Mouse (Mus musculus) heart, adult 11 months (tissue): ENCODE measurements around the gene Prl8a2.

Source experiments
- DNase-seq: peaks from one replicate; pipeline ENCODE4 v3.0.0; 2022

Prl8a2 gene

DNA sequence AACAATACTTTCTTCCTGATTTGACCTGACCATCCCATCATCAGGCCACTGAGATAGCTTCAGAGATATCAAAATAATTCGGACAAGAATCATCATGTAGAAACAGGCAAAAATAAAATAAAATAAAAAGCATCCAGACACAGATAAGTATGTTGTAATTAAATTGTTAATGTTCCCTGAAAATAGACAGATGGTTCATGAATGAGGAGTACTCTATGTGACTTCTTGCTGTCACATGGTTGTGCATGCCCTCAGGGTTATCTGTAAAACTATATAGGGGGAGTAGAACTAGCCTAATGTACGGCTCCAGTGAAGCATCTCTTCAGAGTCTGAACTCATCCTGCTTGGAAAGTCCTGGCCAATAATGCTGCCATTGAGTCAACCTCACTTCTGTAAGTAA lies at the start of gene Prl8a2:
Gene Prl8a2, plus strand, starts transcription at position 301 of the 400 bp plus-strand sequence.
- no peak for DNase-seq

DNA sequence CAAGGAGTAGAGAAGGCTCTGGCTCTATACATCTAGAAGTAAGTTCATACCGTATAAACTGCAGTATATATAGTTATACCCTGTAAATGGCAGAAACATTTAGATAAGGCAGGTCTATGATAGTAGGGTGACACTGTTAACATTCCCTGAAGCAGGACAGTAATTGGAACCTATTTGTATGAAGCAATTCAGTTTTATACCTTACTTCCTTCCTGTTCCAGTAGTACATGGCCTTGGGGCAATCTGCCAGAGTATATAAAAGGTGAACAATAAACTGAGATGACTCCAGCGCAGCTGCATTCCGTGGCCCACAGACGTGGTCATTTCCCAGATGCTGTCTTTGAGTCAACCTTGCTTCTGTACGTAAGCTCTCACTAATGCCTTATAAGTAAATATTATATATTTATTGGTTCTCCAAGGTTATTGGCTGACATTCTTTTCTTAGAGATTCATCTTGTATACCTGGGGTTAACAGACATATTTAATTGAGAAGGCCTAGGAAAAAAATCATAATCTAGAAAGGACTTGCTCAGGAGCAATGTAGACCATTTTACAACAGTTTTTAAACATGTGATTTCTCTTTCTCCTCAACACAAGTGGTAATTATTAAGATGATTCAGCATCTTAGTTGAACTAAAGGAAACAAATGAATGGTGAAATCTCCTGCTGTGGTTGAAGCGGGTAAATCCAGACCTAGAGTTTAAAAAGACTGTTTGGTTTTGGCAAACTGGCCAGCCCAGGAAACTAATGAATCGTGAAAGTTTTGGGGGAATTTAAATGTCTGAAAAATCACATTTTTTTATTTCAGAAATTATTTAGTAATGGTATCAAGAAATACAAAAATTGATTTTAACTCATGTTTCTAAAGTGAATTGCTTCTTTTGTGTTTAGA lies 32.9 kb upstream of the Prl8a2 start, which contains the start of gene Prl6a1:
Gene Prl6a1, plus strand, starts transcription at position 294 of the 892 bp plus-strand sequence.
- no peak for DNase-seq

DNA sequence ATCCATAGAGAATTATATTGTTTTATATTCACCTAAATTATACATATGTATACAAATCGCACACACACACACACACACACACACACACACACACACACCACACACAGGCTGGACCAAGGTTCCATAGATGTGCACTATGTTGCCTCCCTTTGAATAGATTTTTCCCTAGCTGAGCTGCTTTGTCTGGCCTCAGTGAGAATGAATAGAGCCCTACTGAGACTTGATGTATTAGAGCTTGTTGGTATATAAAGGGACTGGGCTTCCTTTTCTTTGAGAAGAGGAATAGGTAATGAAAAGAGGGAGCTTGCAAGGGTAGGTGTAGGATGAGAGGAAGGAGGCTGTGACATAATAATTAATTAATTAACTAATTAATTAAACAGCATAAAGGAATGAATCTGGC lies 10.5 kb upstream of the Prl8a2 start:
- DNase-seq = no peak

DNA sequence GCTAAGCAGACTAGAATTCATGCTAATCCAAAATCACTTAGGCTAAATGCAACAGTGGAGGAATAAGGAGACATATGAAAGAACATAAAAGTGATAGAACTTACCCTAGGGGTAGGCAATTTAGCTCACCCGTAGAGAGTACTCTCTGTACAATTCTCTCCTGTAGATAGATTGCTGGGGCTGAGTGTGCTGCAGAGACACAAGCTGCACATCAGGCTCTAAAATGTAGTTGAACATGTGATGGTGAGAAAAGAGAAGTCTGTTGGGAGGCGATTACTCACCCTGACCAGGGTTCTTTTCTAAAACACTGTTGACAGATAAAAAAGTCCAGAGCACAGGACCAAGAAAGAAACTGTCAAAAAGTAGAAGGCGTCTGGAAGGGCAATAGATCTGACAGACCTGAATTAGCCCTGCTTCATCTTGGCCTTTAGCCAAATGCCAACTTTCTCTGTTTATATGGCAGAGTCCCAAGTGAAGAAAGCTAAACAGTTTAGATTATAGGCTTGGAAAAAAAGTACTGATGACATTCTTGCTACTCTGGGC lies 2.7 kb upstream of the Prl8a2 start:
- no peak for DNase-seq

DNA sequence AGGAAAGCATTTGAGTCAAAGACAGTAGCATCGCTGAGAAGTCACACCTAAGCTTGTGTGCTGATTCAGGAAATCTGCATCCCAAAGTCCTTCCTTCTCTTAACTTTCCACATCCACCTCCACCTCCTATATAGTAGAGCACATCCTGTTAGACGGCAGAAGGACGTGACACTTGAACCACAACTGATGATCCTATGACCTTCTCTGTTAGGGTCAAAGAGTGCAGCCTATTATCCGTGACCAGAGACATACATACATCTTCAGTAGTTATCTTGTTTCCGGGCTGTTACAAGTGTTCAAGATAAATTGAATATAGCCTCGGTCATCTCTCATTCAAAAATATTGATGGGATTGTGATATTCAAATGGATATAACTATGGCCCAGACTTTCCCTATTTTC lies 45.3 kb downstream of the Prl8a2 start, which contains the start of gene Prl2b1:
Gene Prl2b1, minus strand, starts transcription at position 101 of the 400 bp plus-strand sequence.
- no peak for DNase-seq

DNA sequence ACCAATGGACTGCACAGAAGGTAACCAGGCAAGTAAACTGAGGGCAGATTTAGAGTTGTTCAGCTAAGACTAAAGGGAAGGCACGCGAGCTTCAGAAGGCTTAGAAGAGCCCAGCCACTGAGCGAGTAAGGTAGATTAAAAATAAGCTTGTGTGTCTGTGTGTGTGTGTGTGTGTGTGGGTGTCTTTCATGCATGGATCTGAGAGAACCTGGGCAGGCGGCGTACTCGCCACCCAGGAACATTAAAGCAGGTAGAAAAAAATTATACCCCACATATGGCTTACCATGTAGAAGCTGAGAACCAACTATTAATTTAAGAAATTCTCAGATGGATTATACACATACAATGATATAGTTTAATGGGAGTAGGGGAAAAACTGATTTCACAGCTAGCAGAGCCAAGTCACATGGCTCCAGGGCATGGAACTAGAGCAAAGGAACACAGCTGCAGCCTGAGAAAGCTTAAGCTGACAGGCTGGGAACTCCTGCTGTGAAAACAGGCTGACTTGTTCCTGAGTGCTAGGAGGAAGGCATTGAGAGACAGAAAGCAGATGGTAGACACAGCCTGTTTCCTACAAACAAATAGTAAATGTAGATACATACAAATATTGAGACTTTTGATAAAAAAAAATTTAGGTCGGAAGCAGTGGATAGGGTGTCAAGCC lies 53.7 kb downstream of the Prl8a2 start:
- no peak for DNase-seq
